Mouse (Mus musculus) kidney, embryonic 16.5 days (tissue): ENCODE measurements around the gene 0610010F05Rik. TPM values are rescaled to one million over a fixed set of nuclear protein-coding genes. Genes with fewer than 3 reads are reported as not detected.
A peak's percentile ranks its signal among the peaks of the same experiment; 100 is the strongest.

ENCODE experiments used
- ATAC-seq: fragments of 200-750 bp; cut with Nextera tagmentation; 2 replicates; pipeline ENCODE4 v1.8.0; 2017; ENCODE audit warnings: moderate TSS enrichment; ENCODE audit not compliant: low FRiP score, low TSS enrichment
- H3K27ac ChIP-seq: fragments of 300-500 bp; sonication (generic); 2 replicates; pipeline ENCODE4 v1.5.1; 2014; ENCODE audit warnings: low read length
- H3K27me3 ChIP-seq: fragments of 300-500 bp; sonication (generic); 2 replicates; pipeline ENCODE4 v1.6.1; 2014; ENCODE audit warnings: low read length, control low read depth, mixed read lengths; ENCODE audit not compliant: insufficient read depth
- H3K36me3 ChIP-seq: fragments of 300-500 bp; sonication (generic); 2 replicates; pipeline ENCODE4 v1.6.1; 2014; ENCODE audit warnings: low read length, control low read depth, mixed read lengths; ENCODE audit not compliant: insufficient read depth
- H3K4me1 ChIP-seq: fragments of 300-500 bp; sonication (generic); 2 replicates; pipeline ENCODE4 v1.6.1; 2014; ENCODE audit warnings: low read length, control low read depth, mixed read lengths; ENCODE audit not compliant: insufficient read depth
- H3K4me2 ChIP-seq: fragments of 300-500 bp; sonication (generic); replicated peaks from 2 replicates; pipeline ENCODE4 v1.6.1; 2014; ENCODE audit warnings: low read depth, low read length
- H3K4me3 ChIP-seq: fragments of 300-500 bp; sonication (generic); 2 replicates; pipeline ENCODE4 v1.5.1; 2014; ENCODE audit warnings: mild to moderate bottlenecking, low read length
- H3K9ac ChIP-seq: fragments of 300-500 bp; sonication (generic); replicated peaks from 2 replicates; pipeline ENCODE4 v1.6.1; 2014; ENCODE audit warnings: low read length
- H3K9me3 ChIP-seq: fragments of 300-500 bp; sonication (generic); 2 replicates; pipeline ENCODE4 v1.6.1; 2016; ENCODE audit warnings: low read length, control low read depth
- WGBS: fragments of 180-500 bp; shearing (Covaris S2); extraction: QIAGEN DNeasy Blood & Tissue Kit; methylation state at CpG from one replicate; pipeline ENCODE4 v1.1.7; 2014; 5-methylcytosine and 5-hydroxymethylcytosine counted together
- polyA plus RNA-seq: library from polyadenylated mRNA; unstranded; fragments of >200 nt; fragmentation: Nextera tagmentation; extraction: Ambion mirVana; gene quantifications from 2 replicates; pipeline ENCODE4 v1.2.1, GENCODE M21; 2015

Gene 0610010F05Rik
- polyA plus RNA-seq, 1 experiment from 2014 or later = 22.5 TPM

DNA sequence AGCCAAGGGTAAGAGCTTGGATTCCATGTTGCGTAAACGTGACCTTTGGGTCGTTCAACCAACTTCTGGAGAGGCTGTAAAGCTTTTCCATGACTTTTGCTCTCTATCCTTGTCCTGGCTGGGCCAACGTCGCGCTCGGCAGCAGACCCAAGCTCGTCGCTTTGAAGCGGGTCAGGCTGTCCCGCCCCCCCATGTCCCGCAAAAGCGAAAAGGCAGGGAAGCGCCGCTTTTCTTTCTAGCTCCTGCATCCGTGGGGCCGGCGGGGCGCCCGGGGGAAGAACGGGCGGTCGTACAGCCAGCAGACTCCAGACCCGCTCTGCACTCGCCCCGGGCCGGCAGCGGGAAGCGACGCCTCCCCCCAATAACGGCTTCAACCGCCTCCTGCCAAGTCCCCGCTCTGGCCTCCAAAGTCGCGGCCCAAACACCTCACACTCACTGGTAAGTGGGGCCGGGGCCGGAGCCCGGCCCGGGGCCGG lies 31.9 kb upstream of the 0610010F05Rik start, which contains the start of gene Pus10:
Gene Pus10 (plus strand): TSS at position 364 of the 476 bp plus-strand sequence.
- Histone ChIP-seq H3K4me2 (peak within 1 kb of the TSS; percentile 74), H3K27ac (peak within 1 kb of the TSS; percentile 95), H3K4me3 (peak within 1 kb of the TSS; percentile 69), H3K4me1 (peaks cover 18% of the 10 kb centered on the region), H3K9ac (peak within 1 kb of the TSS; percentile 85), H3K9me3 (no peaks in the 10 kb centered on the region), H3K36me3 (0 out of 2 replicates have a peak, but pooled peaks cover 4% of the 10 kb centered on the region), H3K27me3 (no peaks in the 10 kb centered on the region)
- WGBS = under 1% methylated on average over 39 of the region's 40 CpGs
- no peak; the same call in 1 of the 2 replicates for ATAC-seq

DNA sequence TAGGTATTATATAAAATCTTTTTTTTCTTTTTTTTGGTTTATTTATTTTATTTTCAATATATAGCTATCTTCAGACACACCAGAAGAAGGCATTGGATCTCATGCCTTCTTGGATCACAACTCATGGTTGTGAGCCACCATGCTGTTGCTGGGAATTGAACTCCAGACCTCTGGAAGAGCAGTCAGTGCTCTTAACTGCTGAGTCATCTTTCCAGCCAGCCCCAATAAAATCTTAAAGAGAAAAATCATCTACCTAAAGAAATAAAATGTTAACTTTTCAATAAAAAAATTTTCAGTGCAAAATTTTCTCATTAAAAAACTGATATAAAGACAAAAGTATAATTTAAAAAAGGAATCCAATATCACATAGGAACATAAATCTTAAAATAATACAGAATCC lies 30.8 kb upstream of the 0610010F05Rik start:
- H3K27me3 ChIP-seq = no peaks in the 10 kb centered on the region
- H3K9me3 ChIP-seq = no peaks in the 10 kb centered on the region
- 0 out of 2 replicates have a peak, but pooled peaks cover 4% of the 10 kb centered on the region for H3K36me3 ChIP-seq

DNA sequence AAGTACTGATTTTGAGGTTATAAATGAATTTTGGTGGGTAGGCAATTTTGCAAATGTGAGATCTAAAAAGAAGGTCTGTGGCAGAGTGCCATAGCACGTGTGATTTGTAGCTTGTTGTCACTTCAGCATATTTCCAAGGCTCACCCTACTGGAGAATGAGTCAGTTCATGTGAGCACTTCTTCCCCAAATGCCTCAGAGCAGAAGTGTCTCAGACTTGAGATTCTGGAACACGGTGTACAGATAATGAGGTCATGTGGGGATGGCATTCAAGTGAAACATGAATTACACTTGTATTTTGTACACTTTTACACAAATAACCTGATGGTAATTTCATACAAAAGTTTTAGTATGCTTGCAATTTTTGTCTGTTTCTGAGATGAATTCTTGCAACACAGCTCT lies 24.4 kb upstream of the 0610010F05Rik start:
- H3K4me3 ChIP-seq = no peak overlapping the region
- no peak for ATAC-seq
- WGBS = 89% methylated on average over 2 of the region's 2 CpGs
- H3K9ac ChIP-seq = no peak overlapping the region
- H3K36me3 ChIP-seq = no peaks in the 10 kb centered on the region
- H3K27me3 ChIP-seq = no peaks in the 10 kb centered on the region
- H3K4me2 ChIP-seq = no peak overlapping the region
- no peak overlapping the region for H3K27ac ChIP-seq
- H3K4me1 ChIP-seq = peaks cover 10% of the 10 kb centered on the region
- no peaks in the 10 kb centered on the region for H3K9me3 ChIP-seq

More for the DNA sequence above, 30.8 kb upstream of the 0610010F05Rik start:
- Histone ChIP-seq H3K27ac (no peak overlapping the region), H3K9ac (no peak overlapping the region), H3K4me3 (no peak overlapping the region), H3K4me1 (peaks cover 19% of the 10 kb centered on the region), H3K4me2 (no peak overlapping the region)
- no peak for ATAC-seq

DNA sequence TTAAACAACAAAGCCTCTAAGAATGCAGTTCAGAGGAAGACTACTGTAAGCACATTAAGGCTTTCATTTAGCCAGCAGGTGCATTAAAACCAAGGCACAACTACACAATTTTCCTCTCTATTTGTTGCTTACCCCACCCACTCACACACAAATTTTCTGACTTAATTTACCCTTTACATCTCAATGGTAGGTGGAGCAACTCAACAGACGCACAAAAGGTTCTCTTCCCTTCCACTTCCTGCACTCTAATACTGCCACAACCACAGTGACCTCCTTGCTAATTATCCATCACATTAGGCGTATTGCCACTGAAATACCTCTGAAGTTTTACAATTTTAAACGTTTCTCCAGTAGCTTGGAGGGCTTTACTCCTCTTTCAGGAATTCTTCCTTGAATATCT lies 20.2 kb upstream of the 0610010F05Rik start:
- 67% methylated on average over 3 of the region's 3 CpGs for WGBS
- Histone ChIP-seq H3K27ac (no peak overlapping the region), H3K4me3 (no peak overlapping the region), H3K9ac (no peak overlapping the region), H3K4me2 (no peak overlapping the region), H3K9me3 (no peaks in the 10 kb centered on the region), H3K4me1 (no peaks in the 10 kb centered on the region), H3K27me3 (no peaks in the 10 kb centered on the region), H3K36me3 (peaks cover 12% of the 10 kb centered on the region; the same call in 1 of the 2 replicates)
- no peak for ATAC-seq

DNA sequence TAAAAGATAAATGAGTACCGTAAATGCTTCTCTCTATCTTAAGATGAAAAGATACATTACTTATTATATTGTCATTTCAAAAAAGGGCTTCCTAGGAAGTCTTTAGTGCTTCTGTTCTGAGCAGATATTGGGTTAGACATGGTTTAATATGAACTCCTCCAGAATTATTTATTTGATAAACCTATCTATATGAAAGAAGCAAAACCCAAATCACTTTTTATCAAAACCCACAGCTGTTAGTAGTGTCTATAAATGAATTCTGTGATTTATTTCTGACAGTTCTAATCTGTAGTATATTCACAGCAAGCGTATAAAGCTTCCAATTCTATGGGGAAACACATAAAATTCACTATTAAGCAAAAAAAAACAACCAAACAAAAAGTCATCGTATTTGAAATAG lies 14.4 kb upstream of the 0610010F05Rik start:
- no peaks in the 10 kb centered on the region for H3K9me3 ChIP-seq
- peaks cover 20% of the 10 kb centered on the region; the same call in 1 of the 2 replicates for H3K36me3 ChIP-seq
- no peak for ATAC-seq
- 92% methylated on average over 3 of the region's 3 CpGs for WGBS
- no peak overlapping the region for H3K27ac ChIP-seq
- H3K4me2 ChIP-seq = no peak overlapping the region
- H3K27me3 ChIP-seq = no peaks in the 10 kb centered on the region
- H3K4me1 ChIP-seq = no peaks in the 10 kb centered on the region
- H3K4me3 ChIP-seq = no peak overlapping the region
- no peak overlapping the region for H3K9ac ChIP-seq

DNA sequence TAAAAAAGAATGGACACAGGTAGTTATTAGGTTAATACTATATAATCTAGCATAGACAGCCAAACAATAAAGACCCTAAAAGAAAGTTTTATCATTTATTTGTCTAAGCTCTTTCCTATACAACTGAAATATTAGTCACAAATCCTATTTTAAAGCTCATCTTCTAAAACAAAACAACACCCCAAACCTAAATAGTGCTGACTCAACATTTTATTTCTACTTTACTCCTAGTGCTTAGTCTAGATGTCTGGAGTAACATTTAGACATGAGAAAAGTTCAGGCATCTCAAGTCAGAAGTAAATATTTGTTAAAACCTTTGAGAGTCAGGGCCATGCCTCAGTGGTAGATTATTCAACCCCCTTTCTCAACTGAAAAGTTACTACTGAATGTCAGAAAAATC lies 14.0 kb upstream of the 0610010F05Rik start:
- Histone ChIP-seq H3K4me1 (no peaks in the 10 kb centered on the region), H3K9me3 (no peaks in the 10 kb centered on the region), H3K36me3 (peaks cover 17% of the 10 kb centered on the region; the same call in 1 of the 2 replicates), H3K27ac (no peak overlapping the region), H3K4me3 (no peak overlapping the region), H3K9ac (no peak overlapping the region), H3K27me3 (no peaks in the 10 kb centered on the region), H3K4me2 (no peak overlapping the region)
- no peak for ATAC-seq

DNA sequence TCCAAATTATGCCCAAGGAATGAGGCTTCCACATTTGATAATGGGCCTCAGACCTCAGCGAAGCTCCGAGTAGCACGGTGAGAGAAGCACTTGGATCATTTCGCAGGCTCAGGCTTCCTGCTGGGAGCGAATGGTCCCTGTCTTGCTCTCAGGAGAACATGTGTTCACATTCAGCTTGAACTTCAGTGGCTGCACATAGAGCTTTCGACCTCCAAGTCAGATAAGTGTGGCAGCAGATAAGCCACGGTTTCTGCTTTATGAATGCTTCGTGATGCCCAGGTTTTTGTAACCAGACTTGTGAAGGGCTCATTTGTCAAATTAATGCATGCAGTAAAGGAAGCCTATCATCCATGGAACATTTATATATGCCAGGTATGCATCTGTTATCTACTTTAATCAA lies 1.1 kb upstream of the 0610010F05Rik start:
- 0 out of 2 replicates have a peak, but pooled peaks cover 4% of the 10 kb centered on the region for H3K36me3 ChIP-seq
- 76% methylated on average over 8 of the region's 8 CpGs for WGBS
- H3K4me3 ChIP-seq = no peak overlapping the region
- H3K27ac ChIP-seq = no peak overlapping the region
- H3K9me3 ChIP-seq = no peaks in the 10 kb centered on the region
- H3K27me3 ChIP-seq = no peaks in the 10 kb centered on the region
- no peak overlapping the region for H3K4me2 ChIP-seq
- no peak for ATAC-seq
- H3K4me1 ChIP-seq = no peaks in the 10 kb centered on the region
- no peak overlapping the region for H3K9ac ChIP-seq

DNA sequence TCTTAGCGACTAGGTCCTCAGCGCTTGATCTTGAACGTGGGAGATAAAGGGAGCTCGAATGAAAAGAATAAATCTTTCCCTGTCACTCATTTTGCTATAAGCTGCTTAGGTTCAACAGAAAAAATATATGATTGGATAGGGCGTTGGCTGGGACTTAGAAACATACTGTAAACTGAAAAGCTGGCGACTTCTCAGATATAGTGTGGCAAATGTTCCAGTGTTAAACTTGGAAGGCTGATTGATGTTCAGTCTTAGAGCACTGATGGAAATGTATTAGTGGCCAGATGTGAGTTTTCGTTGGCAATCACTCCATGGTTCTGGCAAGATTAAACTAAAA lies 408 bp upstream of the 0610010F05Rik start:
- peak overlapping the region; percentile 94 for H3K4me3 ChIP-seq
- 0 out of 2 replicates have a peak overlapping the region, but pooled peaks have one; percentile 13 for H3K9ac ChIP-seq
- no peaks in the 10 kb centered on the region for H3K36me3 ChIP-seq
- H3K27me3 ChIP-seq = no peaks in the 10 kb centered on the region
- ATAC-seq = no peak; the same call in 1 of the 2 replicates
- peak overlapping the region; percentile 85 for H3K4me2 ChIP-seq
- no peaks in the 10 kb centered on the region for H3K4me1 ChIP-seq
- no peak overlapping the region for H3K27ac ChIP-seq
- H3K9me3 ChIP-seq = no peaks in the 10 kb centered on the region
- 10% methylated on average over 7 of the region's 7 CpGs for WGBS

DNA sequence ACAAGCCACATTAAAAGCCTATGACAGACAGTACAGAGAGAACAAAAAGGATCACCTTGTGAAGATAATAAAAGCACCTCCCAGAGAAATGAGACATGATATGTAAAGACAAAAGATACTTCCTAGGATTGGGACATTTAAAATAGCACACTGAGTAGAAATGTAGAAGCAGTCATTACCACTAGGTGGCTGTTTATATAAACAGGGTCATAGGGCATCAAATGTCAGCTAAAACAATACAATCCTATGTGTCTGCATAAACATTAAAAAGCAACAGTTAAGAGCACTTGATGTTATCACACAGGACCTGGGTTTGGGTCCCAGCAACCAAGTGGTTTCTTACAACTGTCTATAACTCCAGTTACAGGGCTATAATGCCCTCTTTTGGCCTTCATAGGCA lies 2.8 kb downstream of the 0610010F05Rik start:
- no peak overlapping the region for H3K4me2 ChIP-seq
- no peak overlapping the region for H3K27ac ChIP-seq
- no peaks in the 10 kb centered on the region for H3K27me3 ChIP-seq
- no peaks in the 10 kb centered on the region for H3K9me3 ChIP-seq
- H3K9ac ChIP-seq = no peak overlapping the region
- H3K4me1 ChIP-seq = no peaks in the 10 kb centered on the region
- no peak overlapping the region for H3K4me3 ChIP-seq
- ATAC-seq = no peak
- H3K36me3 ChIP-seq = no peaks in the 10 kb centered on the region

DNA sequence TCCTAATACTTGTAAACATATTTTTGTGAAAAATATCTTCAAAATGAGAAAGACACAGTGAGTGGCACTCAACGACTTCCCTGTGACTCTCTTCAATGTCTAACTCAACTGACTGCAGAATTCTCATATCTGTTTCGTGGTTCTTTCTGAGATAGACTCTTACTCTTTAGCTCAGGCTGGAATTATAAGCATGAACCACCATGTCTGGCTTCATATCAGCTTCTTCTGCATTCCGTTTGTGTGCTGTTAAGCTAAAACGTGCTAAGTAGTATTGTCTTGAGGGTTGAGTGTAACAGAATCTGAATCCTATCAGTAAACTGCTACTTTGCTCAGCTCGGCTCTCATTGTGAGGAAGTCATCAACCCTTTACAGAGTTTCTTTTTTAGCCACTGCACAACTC lies 14.4 kb downstream of the 0610010F05Rik start:
- H3K9ac ChIP-seq = no peak overlapping the region
- H3K27me3 ChIP-seq = no peaks in the 10 kb centered on the region
- WGBS = 86% methylated on average over 5 of the region's 5 CpGs
- no peak overlapping the region for H3K4me3 ChIP-seq
- H3K36me3 ChIP-seq = peaks cover 6% of the 10 kb centered on the region; the same call in 1 of the 2 replicates
- H3K27ac ChIP-seq = no peak overlapping the region
- H3K4me1 ChIP-seq = no peaks in the 10 kb centered on the region
- no peaks in the 10 kb centered on the region for H3K9me3 ChIP-seq
- no peak overlapping the region for H3K4me2 ChIP-seq
- ATAC-seq = no peak
